Mouse (Mus musculus) olfactory bulb, adult 2 months (tissue): ENCODE data around the gene Zscan18.

Source experiments
- CTCF ChIP-seq: fragments of 200-500 bp; IDR thresholded peaks from 2 replicates; pipeline ENCODE4 v1.5.1; 2012; ENCODE audit warnings: low read depth, mild to moderate bottlenecking, low read length, moderate library complexity; ENCODE audit not compliant: insufficient read depth
- POLR2A ChIP-seq: fragments of 200-500 bp; IDR thresholded peaks from 2 replicates; pipeline ENCODE4 v1.6.1; 2012; ENCODE audit warnings: mild to moderate bottlenecking, low read depth, low read length, moderate library complexity; ENCODE audit not compliant: insufficient read depth

DNA sequence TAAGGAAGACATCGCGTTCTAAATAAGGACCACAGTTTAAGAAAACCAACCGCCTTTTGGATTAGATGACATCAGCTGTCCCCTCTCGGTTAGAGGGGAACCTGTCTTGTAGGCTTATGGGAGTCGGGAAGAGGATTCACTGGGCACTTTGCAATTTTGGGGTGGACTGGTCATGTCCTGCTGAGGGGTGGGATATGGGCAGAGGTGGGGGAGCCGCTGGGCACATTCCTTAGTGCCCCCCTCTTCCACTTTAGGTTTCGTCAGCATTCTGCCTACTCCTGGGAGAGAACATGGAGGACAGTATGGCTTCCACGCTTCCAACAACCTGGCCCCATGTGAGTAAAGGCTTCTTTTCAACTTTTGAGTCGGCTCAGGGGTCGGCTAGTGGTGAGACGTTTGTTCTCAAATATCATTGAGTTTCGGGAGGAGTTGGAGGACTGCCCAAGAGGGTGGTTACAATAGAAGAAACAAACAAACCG, 31.8 kb upstream of the Zscan18 start:
- TF ChIP-seq CTCF, result no peak
- no peak for TF ChIP-seq POLR2A
